Mouse (Mus musculus) thymus, adult 2 months (tissue): ENCODE measurements around the gene Dlg4. TPM values are rescaled to one million over a fixed set of nuclear protein-coding genes. Genes with fewer than 3 reads are reported as not detected.
A peak's percentile ranks its signal among the peaks of the same experiment; 100 is the strongest.

ENCODE experiments used
- DNase-seq: peaks from one replicate; pipeline ENCODE4 v3.0.0; 2021
- H3K27ac ChIP-seq: fragments of 200-500 bp; 2 replicates; pipeline ENCODE4 v1.5.1; 2012; ENCODE audit warnings: low read length, control low read depth; ENCODE audit not compliant: control insufficient read depth, insufficient read depth
- H3K27me3 ChIP-seq: fragments of 200-500 bp; 2 replicates; pipeline ENCODE4 v1.6.1; 2012; ENCODE audit warnings: mild to moderate bottlenecking, low read length, moderate library complexity, mixed read lengths; ENCODE audit not compliant: control insufficient read depth, insufficient read depth
- H3K36me3 ChIP-seq: fragments of 200-500 bp; 2 replicates; pipeline ENCODE4 v1.6.1; 2012; ENCODE audit warnings: mild to moderate bottlenecking, low read length, moderate library complexity; ENCODE audit not compliant: control insufficient read depth, insufficient read depth
- H3K4me1 ChIP-seq: fragments of 200-500 bp; replicated peaks from 2 replicates; pipeline ENCODE4 v1.6.1; 2012; ENCODE audit warnings: low read length; ENCODE audit not compliant: control insufficient read depth, insufficient read depth
- H3K4me3 ChIP-seq: fragments of 200-500 bp; 2 replicates; pipeline ENCODE4 v1.5.1; 2012; ENCODE audit warnings: mild to moderate bottlenecking, low read length, control low read depth, moderate library complexity; ENCODE audit not compliant: control insufficient read depth, insufficient read depth
- CTCF ChIP-seq: fragments of 200-500 bp; IDR thresholded peaks from 2 replicates; pipeline ENCODE4 v1.5.1; 2012; ENCODE audit warnings: mild to moderate bottlenecking, control low read depth, low read length, moderate library complexity, borderline replicate concordance; ENCODE audit not compliant: control insufficient read depth, poor library complexity, insufficient read depth; ENCODE audit errors: extremely low read depth
- POLR2A ChIP-seq: fragments of 200-500 bp; IDR thresholded peaks from 2 replicates; pipeline ENCODE4 v1.6.1; 2012; ENCODE audit warnings: mild to moderate bottlenecking, low read length, control low read depth, moderate library complexity; ENCODE audit not compliant: control insufficient read depth, poor library complexity, insufficient read depth; ENCODE audit errors: extremely low read depth
- WGBS: fragments of 180-500 bp; shearing (Covaris S2); methylation state at CpG from one replicate; pipeline ENCODE4 v1.1.7; 2018; 5-methylcytosine and 5-hydroxymethylcytosine counted together
- polyA plus RNA-seq: library from polyadenylated mRNA; depleted of rRNA; stranded (reverse); fragments of >200 nt; gene quantifications from 2 replicates; pipeline ENCODE4 v1.2.3, GENCODE M21; 2012

Gene Dlg4
- polyA plus RNA-seq, 1 experiment, result 72.1 TPM

DNA sequence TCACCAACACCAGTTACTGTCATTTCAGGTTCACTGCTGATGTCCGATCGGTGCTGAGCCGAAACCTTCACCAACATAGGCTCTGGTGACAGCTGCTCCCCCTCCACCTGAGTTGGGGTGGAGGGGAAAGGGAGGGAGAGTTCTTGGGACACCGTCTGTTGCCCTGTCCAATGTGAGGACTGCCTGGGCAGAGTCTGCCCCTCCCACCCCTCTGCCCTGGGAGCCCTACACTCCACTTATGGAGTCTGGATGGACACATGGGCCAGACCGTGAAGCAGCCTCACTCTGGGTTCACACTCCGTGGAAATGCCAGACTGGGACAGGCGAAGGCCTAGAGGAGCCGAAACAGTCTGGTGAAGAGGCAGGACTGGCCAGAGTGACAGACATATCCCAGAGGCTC, 26.8 kb upstream of the Dlg4 start:
- Histone ChIP-seq H3K4me1 (peaks cover 8% of the 10 kb centered on the region), H3K27me3 (no peaks in the 10 kb centered on the region), H3K27ac (no peak overlapping the region), H3K36me3 (peaks cover 37% of the 10 kb centered on the region), H3K4me3 (no peak overlapping the region)
- no peak for TF ChIP-seq CTCF
- no peak for TF ChIP-seq POLR2A
- DNase-seq, result no peak
- 97% methylated on average over 8 of the region's 8 CpGs for WGBS

DNA sequence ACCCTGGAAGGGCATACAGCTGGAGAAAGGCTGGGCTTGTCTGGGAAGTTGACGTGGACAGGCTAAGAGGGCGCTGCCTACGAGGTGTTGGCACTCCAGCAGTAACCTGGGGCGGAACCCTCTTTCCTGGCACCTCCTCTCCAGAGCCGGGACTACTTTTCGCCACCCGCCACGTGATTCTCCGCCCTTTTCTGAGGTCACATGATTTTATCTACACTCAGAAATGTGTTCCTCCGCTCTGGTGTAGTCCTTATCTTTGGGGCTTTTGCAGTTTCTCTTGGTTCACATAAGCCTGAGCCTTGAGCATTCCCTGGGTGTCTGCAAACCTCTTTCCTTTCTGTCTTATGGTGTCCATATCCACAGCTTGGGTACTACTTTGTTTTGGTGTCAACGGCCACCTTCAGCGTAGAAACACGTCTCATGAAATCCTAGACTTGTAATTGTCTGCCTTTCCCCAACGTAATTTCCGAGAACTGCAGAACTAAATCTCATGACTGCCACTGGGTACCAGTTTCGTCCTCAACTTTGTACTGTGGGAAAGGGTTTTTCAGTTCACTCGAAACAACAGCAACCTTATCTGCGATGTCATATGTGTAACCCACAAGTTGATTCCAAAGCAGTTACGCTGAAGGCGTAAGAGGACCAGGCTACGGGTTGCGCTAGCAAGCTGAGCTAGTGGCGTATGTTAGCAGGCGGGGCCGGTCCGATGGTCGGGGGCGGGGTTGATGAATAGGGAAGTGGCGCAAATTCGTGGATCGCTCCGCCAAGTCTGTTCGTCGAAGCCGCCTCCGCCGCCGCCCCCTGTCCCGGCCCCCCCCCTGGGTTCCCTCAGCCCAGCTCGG, 25.7 kb upstream of the Dlg4 start, which contains the start of gene Gabarap:
Gabarap (plus strand) TSS at position 294 of the 842 bp plus-strand sequence.
- under 1% methylated on average over 40 of the region's 40 CpGs for WGBS
- DNase-seq, result peak; percentile 92
- H3K27ac ChIP-seq, result peak within 1 kb of the TSS; percentile 48
- TF ChIP-seq CTCF, result no peak
- peak; percentile 61 for TF ChIP-seq POLR2A
- peaks cover 29% of the 10 kb centered on the region for H3K36me3 ChIP-seq
- no peaks in the 10 kb centered on the region for H3K27me3 ChIP-seq
- H3K4me1 ChIP-seq, result peaks cover 8% of the 10 kb centered on the region
- peak within 1 kb of the TSS; percentile 57 for H3K4me3 ChIP-seq

DNA sequence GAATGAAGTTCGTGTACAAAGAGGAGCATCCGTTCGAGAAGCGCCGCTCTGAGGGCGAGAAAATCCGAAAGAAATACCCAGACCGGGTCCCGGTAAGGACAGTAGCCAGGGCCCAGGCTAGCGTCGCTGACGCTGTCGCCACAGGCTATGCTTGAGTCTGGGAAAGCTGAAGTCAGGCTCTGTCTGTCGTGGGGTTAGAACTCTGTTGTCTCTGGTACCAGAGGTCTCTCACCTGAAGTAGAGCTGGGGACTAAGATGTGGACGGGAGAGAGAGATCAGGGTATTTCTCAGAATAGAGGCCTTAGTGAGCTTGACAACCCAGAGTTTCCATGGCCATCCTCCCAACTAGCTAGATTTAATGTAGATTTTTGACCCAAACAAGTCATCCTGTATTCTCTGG, 25.0 kb upstream of the Dlg4 start:
- peak overlapping the region; percentile 57 for H3K4me3 ChIP-seq
- under 1% methylated on average over 15 of the region's 15 CpGs for WGBS
- DNase-seq, result no peak
- TF ChIP-seq CTCF (no peak), POLR2A (no peak; the same call in 1 of the 2 replicates)
- H3K36me3 ChIP-seq, result peaks cover 23% of the 10 kb centered on the region
- H3K27ac ChIP-seq, result peak overlapping the region; percentile 24
- no peaks in the 10 kb centered on the region for H3K27me3 ChIP-seq
- H3K4me1 ChIP-seq, result peaks cover 8% of the 10 kb centered on the region

DNA sequence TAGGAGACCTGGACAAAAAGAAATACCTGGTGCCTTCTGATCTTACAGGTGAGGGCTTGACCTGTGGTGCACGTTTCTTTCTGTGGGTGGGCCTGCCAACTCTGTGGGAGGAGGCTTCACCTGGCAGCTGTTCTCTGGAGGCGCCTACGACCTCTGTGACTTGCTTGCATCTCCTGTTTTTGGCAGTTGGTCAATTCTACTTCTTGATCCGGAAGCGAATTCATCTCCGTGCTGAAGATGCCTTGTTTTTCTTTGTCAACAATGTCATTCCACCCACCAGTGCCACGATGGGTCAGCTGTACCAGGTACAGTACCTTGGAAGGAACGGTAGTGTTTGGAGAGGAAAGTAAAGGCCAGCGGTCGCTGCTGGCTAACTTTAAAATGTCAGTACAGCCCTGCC, 24.3 kb upstream of the Dlg4 start:
- Histone ChIP-seq H3K36me3 (peaks cover 21% of the 10 kb centered on the region), H3K4me3 (no peak overlapping the region), H3K27ac (no peak overlapping the region), H3K4me1 (peaks cover 9% of the 10 kb centered on the region), H3K27me3 (no peaks in the 10 kb centered on the region)
- no peak for DNase-seq
- WGBS, result 83% methylated on average over 10 of the region's 10 CpGs
- no peak for TF ChIP-seq POLR2A
- no peak for TF ChIP-seq CTCF

DNA sequence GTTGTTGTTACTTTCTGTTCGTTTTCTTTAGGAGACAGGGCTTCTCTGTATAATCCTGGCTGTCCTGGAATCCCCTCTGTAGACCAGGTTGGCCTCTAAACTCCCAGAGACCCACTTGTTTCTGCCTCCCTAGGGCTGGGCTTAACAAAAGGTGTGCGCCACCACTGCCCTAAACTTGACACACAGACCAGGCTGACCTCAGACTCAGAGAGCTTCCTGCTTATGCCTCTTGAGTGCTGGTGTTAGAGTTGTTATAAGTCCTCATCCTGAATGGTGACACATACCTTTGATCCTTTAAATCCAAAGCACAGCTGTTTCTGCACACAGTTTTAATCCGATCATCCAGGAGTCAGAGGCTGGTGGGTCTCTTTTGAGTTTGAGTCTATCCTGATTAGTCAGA, 23.8 kb upstream of the Dlg4 start:
- Histone ChIP-seq H3K36me3 (peaks cover 19% of the 10 kb centered on the region), H3K4me3 (no peak overlapping the region), H3K4me1 (peaks cover 11% of the 10 kb centered on the region), H3K27me3 (no peaks in the 10 kb centered on the region), H3K27ac (no peak overlapping the region)
- WGBS, result 95% methylated on average over 3 of the region's 3 CpGs
- DNase-seq, result no peak
- TF ChIP-seq CTCF (no peak), POLR2A (no peak)

DNA sequence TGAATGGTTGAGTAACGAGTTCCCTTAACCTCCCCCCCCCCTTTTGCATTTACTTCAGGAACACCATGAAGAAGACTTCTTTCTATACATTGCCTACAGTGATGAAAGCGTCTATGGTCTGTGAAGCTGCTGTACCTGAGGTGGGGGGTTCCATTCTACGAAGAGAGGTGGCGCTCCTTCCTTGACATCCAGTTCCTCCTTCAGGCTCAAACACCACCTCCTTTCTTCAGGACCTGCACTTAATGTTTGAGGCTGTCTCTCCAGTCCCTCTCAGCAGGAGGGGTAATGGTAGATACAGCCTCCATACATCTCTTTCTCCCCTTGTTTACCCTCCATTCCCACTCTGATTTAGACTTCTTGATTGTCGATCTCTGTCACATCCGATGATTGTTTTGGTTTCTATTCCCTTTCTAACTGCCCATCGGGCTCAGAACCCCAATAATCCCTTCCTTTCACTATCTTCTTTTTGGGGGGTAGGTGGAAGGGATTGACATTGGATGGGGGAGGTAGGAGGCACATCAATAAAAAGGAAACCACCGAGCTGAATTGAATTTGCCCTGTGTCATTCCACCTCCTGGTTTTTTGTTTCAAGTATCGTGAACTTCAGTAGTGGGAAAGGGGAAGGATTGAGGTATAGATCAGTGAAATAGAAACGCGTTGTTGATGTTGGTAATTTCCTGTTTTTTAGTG, 22.2 kb upstream of the Dlg4 start:
- Histone ChIP-seq H3K36me3 (peaks cover 19% of the 10 kb centered on the region), H3K27me3 (no peaks in the 10 kb centered on the region), H3K4me3 (no peak overlapping the region), H3K27ac (no peak overlapping the region), H3K4me1 (peaks cover 11% of the 10 kb centered on the region)
- TF ChIP-seq CTCF (no peak), POLR2A (no peak)
- WGBS, result 91% methylated on average over 11 of the region's 11 CpGs
- no peak for DNase-seq
